Mouse (Mus musculus): ENCODE measurements at regions not wholly inside any gene's neighbourhood (a gene's known extent, or its start where the extent isn't known, plus 50 kb on each side); places are given as distances from the start of the nearest gene placed in this dataset.

GRCm38 (mm10) chr16:48028626-48029025, 254.9 kb upstream of the Dppa4 start:
- DNase-seq (ENCODE audit: low spot score in 2 of 2): no peak

GRCm38 (mm10) chr16:48050853-48051252, 232.7 kb upstream of the Dppa4 start:
- peak in 1 of 2 experiments; percentile 1 for DNase-seq (ENCODE audit: low spot score in 2 of 2)

GRCm38 (mm10) chr16:48074879-48075278, 208.7 kb upstream of the Dppa4 start:
- no peak for DNase-seq (ENCODE audit: low spot score in 2 of 2)
